Mouse (Mus musculus): ENCODE results near the gene F7.

The F7 gene

GRCm38 (mm10) chr8:13025487-13026224 lies at the start of gene F7:
Gene F7 (plus strand): TSS chr8:13026034.
- peak; percentile 43 for DNase-seq (ENCODE audit: low spot score)

GRCm38 (mm10) chr8:12976290-12976689 lies 49.5 kb upstream of the F7 start:
- no peak for DNase-seq (ENCODE audit: low spot score)

GRCm38 (mm10) chr8:12976723-12977122 lies 49.1 kb upstream of the F7 start:
- no peak for DNase-seq (ENCODE audit: low spot score)

- no peak for DNase-seq (ENCODE audit: low spot score)
These were observed 48.5 kb upstream of the F7 start for GRCm38 (mm10) chr8:12977325-12977724.

- no peak for DNase-seq (ENCODE audit: low spot score)
These were observed 47.5 kb upstream of the F7 start for GRCm38 (mm10) chr8:12978308-12978707.

- peak; percentile 92 for DNase-seq (ENCODE audit: low spot score)
These were observed 47.1 kb upstream of the F7 start for GRCm38 (mm10) chr8:12978726-12979125.

GRCm38 (mm10) chr8:12983681-12984467 lies 42.0 kb upstream of the F7 start:
- DNase-seq (ENCODE audit: low spot score), result no peak

- no peak for DNase-seq (ENCODE audit: low spot score)
These were observed 41.1 kb upstream of the F7 start for GRCm38 (mm10) chr8:12984601-12985243.

- no peak for DNase-seq (ENCODE audit: low spot score)
These were observed 40.6 kb upstream of the F7 start for GRCm38 (mm10) chr8:12985259-12985658.

- no peak for DNase-seq (ENCODE audit: low spot score)
These were observed 38.3 kb upstream of the F7 start for GRCm38 (mm10) chr8:12987571-12987970.

- DNase-seq (ENCODE audit: low spot score), result no peak
These were observed 37.0 kb upstream of the F7 start for GRCm38 (mm10) chr8:12988722-12989430.

GRCm38 (mm10) chr8:12991411-12991810 lies 34.4 kb upstream of the F7 start:
- no peak for DNase-seq (ENCODE audit: low spot score)

- DNase-seq (ENCODE audit: low spot score), result no peak
These were observed 31.4 kb upstream of the F7 start for GRCm38 (mm10) chr8:12994468-12994867.

- no peak for DNase-seq (ENCODE audit: low spot score)
These were observed 30.4 kb upstream of the F7 start for GRCm38 (mm10) chr8:12995481-12995880.

GRCm38 (mm10) chr8:12996831-12997275 lies 29.0 kb upstream of the F7 start:
- DNase-seq (ENCODE audit: low spot score), result peak; percentile 32

GRCm38 (mm10) chr8:12998331-12998730 lies 27.5 kb upstream of the F7 start:
- DNase-seq (ENCODE audit: low spot score), result no peak

- no peak for DNase-seq (ENCODE audit: low spot score)
These were observed 26.0 kb upstream of the F7 start for GRCm38 (mm10) chr8:12999793-13000192.

- DNase-seq (ENCODE audit: low spot score), result no peak
These were observed 18.4 kb upstream of the F7 start for GRCm38 (mm10) chr8:13007458-13007857.

GRCm38 (mm10) chr8:13010313-13010712 lies 15.5 kb upstream of the F7 start:
- DNase-seq (ENCODE audit: low spot score), result peak; percentile 19

- DNase-seq (ENCODE audit: low spot score), result no peak
These were observed 6.3 kb upstream of the F7 start for GRCm38 (mm10) chr8:13019560-13019959.

- no peak for DNase-seq (ENCODE audit: low spot score)
These were observed 4.0 kb upstream of the F7 start for GRCm38 (mm10) chr8:13021830-13022229.

GRCm38 (mm10) chr8:13027615-13028014 lies 1.8 kb downstream of the F7 start:
- DNase-seq (ENCODE audit: low spot score), result no peak

All from embryo, embryonic 10 days (tissue).